Comparison of ENCODE assay signal across 24 mouse cellular contexts in the genomic region with DNA sequence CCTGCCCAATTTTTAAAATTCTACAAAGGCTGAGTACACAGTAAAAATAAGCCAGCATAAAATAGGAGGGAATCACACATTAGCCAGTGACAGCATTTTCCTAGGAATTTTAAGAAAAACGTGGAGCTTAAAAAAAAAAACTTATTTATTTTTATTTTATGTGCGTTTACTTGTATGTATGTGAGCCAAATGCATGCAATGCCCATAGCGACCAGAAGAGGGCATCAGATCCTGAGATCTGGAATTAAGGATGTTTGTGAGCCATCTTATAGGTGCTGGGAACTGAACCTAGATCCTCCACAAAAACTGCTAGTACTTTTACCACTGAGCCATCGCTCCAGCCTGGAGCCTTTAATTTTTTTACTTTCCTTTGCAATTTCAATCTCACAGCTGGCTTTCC. TPM values are rescaled to one million over a fixed set of nuclear protein-coding genes. Genes with fewer than 3 reads are reported as not detected.
A peak's percentile ranks its signal among the peaks of the same experiment; 100 is the strongest.
DNase-seq lines count a peak whose midpoint lies in the region; ATAC-seq and TF ChIP-seq lines count a peak whose summit lies in the region.
"Had no signal": no experiment of that assay in that cellular context is flagged by ENCODE, and none has a peak within 500 bp of the region (broad histone marks: within the 10 kb centered on the region; RNA-seq: fewer than 3 reads in every experiment).

No protein-coding gene starts in this region.

- TF ChIP-seq EP300 in lung, postnatal 0 days (IDR thresholded peaks at IDR 0.05): no peak
- TF ChIP-seq EP300 in MEL (IDR thresholded peaks at IDR 0.05; ENCODE audit: low read depth in 1 of 2, low read length in 2 of 2): no peak
- TF ChIP-seq EP300 in liver, postnatal 0 days (IDR thresholded peaks at IDR 0.05; ENCODE audit: low read depth): no peak

- H3K36me3 ChIP-seq in intestine, postnatal 0 days (ENCODE audit: control insufficient read depth, insufficient read depth): no peaks in the 10 kb centered on the region
- no peaks in the 10 kb centered on the region for H3K36me3 ChIP-seq in intestine, embryonic 15.5 days
- H3K36me3 ChIP-seq in lung, postnatal 0 days (ENCODE audit: insufficient read depth, low read length): no peaks in the 10 kb centered on the region
- H3K36me3 ChIP-seq in MEL (ENCODE audit: control insufficient read depth in 1 of 2, insufficient read depth in 2 of 2, low read length in 2 of 2): no peaks in the 10 kb centered on the region
- H3K36me3 ChIP-seq in liver, postnatal 0 days (replicated peaks; ENCODE audit: insufficient read depth, low read length): no peaks in the 10 kb centered on the region
- H3K36me3 ChIP-seq: embryonic facial prominence, embryonic 15.5 days; heart, embryonic 15.5 days; limb, embryonic 13.5 days; midbrain, embryonic 10.5 days; neural tube, embryonic 12.5 days had no signal

- WGBS in intestine, postnatal 0 days: 74% methylated on average over 4 of the region's 4 CpGs
- WGBS in intestine, embryonic 15.5 days: 69% methylated on average over 4 of the region's 4 CpGs
- 70% methylated on average over 4 of the region's 4 CpGs for WGBS in lung, postnatal 0 days
- 63% methylated on average over 4 of the region's 4 CpGs for WGBS in liver, postnatal 0 days (ENCODE audit: insufficient replicate concordance)

- no peak overlapping the region for H3K27ac ChIP-seq in intestine, postnatal 0 days (ENCODE audit: low read depth, low read length)
- H3K27ac ChIP-seq in intestine, embryonic 15.5 days: no peak overlapping the region
- H3K27ac ChIP-seq in lung, postnatal 0 days (ENCODE audit: low read length): no peak overlapping the region
- no peak overlapping the region for H3K27ac ChIP-seq in MEL (ENCODE audit: control insufficient read depth, low read depth, low read length)
- H3K27ac ChIP-seq in liver, postnatal 0 days (ENCODE audit: low read depth): no peak overlapping the region
- H3K27ac ChIP-seq: embryonic facial prominence, embryonic 15.5 days; heart, embryonic 15.5 days; limb, embryonic 13.5 days; macrophage; midbrain, embryonic 10.5 days; neural tube, embryonic 12.5 days had no signal

- no peak overlapping the region for H3K9ac ChIP-seq in intestine, postnatal 0 days (ENCODE audit: low read depth, low read length)
- H3K9ac ChIP-seq in intestine, embryonic 15.5 days: no peak overlapping the region
- H3K9ac ChIP-seq in lung, postnatal 0 days (replicated peaks; ENCODE audit: low read depth): no peak overlapping the region
- H3K9ac ChIP-seq in MEL (ENCODE audit: control insufficient read depth, low read depth, low read length, poor library complexity, severe bottlenecking): no peak overlapping the region
- no peak overlapping the region for H3K9ac ChIP-seq in liver, postnatal 0 days (replicated peaks)
- H3K9ac ChIP-seq: embryonic facial prominence, embryonic 15.5 days; heart, embryonic 15.5 days; limb, embryonic 13.5 days; neural tube, embryonic 12.5 days had no signal

- peak; percentile 26 for TF ChIP-seq RAD21 in MEL (IDR thresholded peaks at IDR 0.05; ENCODE audit: low read depth, low read length)

- no peak for DNase-seq in lung, postnatal 0 days (ENCODE audit: low spot score)
- DNase-seq in lung, postnatal 25 days (ENCODE audit: low spot score): no peak
- DNase-seq in MEL (ENCODE audit: low read depth, low spot score): peak; percentile 40
- DNase-seq in liver, postnatal 0 days: no peak
- DNase-seq in adrenal gland, postnatal 36 days: no peak
- DNase-seq: adrenal gland, adult 8-10 months; cerebellum, adult 11 months; cerebellum, postnatal 14 days; gastrocnemius, postnatal 14 days; heart, adult 18-20 months; kidney, adult 8-10 months; kidney, postnatal 36 days; layer of hippocampus, adult 9-11 months; lung, adult 18-20 months; thymus, postnatal 25 days had no signal

- H3K4me1 ChIP-seq in intestine, postnatal 0 days (replicated peaks; ENCODE audit: control insufficient read depth, insufficient read depth, low read length): no peaks in the 10 kb centered on the region
- H3K4me1 ChIP-seq in intestine, embryonic 15.5 days (replicated peaks): no peaks in the 10 kb centered on the region
- H3K4me1 ChIP-seq in lung, postnatal 0 days (ENCODE audit: insufficient read depth, low read depth, low read length): no peaks in the 10 kb centered on the region
- H3K4me1 ChIP-seq in MEL (ENCODE audit: control insufficient read depth in 1 of 2, insufficient read depth in 2 of 2, low read length in 2 of 2): no peaks in the 10 kb centered on the region
- no peaks in the 10 kb centered on the region for H3K4me1 ChIP-seq in liver, postnatal 0 days (ENCODE audit: insufficient read depth)
- H3K4me1 ChIP-seq: embryonic facial prominence, embryonic 15.5 days; heart, embryonic 15.5 days; limb, embryonic 13.5 days; midbrain, embryonic 10.5 days; neural tube, embryonic 12.5 days had no signal

- H3K4me3 ChIP-seq in intestine, postnatal 0 days (ENCODE audit: low read depth, low read length): no peak overlapping the region
- H3K4me3 ChIP-seq in intestine, embryonic 15.5 days (replicated peaks): no peak overlapping the region
- no peak overlapping the region for H3K4me3 ChIP-seq in lung, postnatal 0 days (ENCODE audit: low read depth, low read length)
- no peak overlapping the region for H3K4me3 ChIP-seq in MEL (ENCODE audit: control insufficient read depth in 1 of 2, insufficient read depth in 1 of 2, low read depth in 2 of 2, low read length in 2 of 2)
- H3K4me3 ChIP-seq in liver, postnatal 0 days (ENCODE audit: low read depth, low read length): no peak overlapping the region
- H3K4me3 ChIP-seq: embryonic facial prominence, embryonic 15.5 days; heart, embryonic 15.5 days; limb, embryonic 13.5 days; midbrain, embryonic 10.5 days; neural tube, embryonic 12.5 days had no signal

- no peaks in the 10 kb centered on the region for H3K79me2 ChIP-seq in MEL (ENCODE audit: control insufficient read depth, insufficient read depth, low read length, poor library complexity)

- ATAC-seq in intestine, postnatal 0 days: no peak
- ATAC-seq in intestine, embryonic 15.5 days: no peak
- no peak for ATAC-seq in lung, postnatal 0 days
- no peak for ATAC-seq in liver, postnatal 0 days
- no peak for ATAC-seq in erythroid progenitor cell, adult 5-6 weeks (replicated peaks; ENCODE audit: low FRiP score, poor library complexity, severe bottlenecking)

- TF ChIP-seq CTCF in intestine, postnatal 0 days (IDR thresholded peaks at IDR 0.05; ENCODE audit: low read depth): peak; percentile 29; the same call in 1 of the 2 replicates
- peak; percentile 38 for TF ChIP-seq CTCF in lung, postnatal 0 days (IDR thresholded peaks at IDR 0.05)
- peak; percentile 26 to 37 (median 33); a peak in 4 of 6 replicates for TF ChIP-seq CTCF in MEL (IDR thresholded peaks at IDR 0.05 in 2 of 3, conservative IDR thresholded peaks at IDR 0.05 in 1 of 3; ENCODE audit: control insufficient read depth in 1 of 3, insufficient read depth in 1 of 3, low read depth in 2 of 3, low read length in 3 of 3, poor library complexity in 1 of 3, severe bottlenecking in 1 of 3)
- peak; percentile 43 for TF ChIP-seq CTCF in liver, postnatal 0 days (IDR thresholded peaks at IDR 0.05; ENCODE audit: low read depth)

- H3K9me3 ChIP-seq in intestine, postnatal 0 days (ENCODE audit: control insufficient read depth): peaks cover 6% of the 10 kb centered on the region; the same call in 1 of the 2 replicates
- H3K9me3 ChIP-seq in intestine, embryonic 15.5 days: no peaks in the 10 kb centered on the region
- no peaks in the 10 kb centered on the region for H3K9me3 ChIP-seq in lung, postnatal 0 days (ENCODE audit: low read length)
- no peaks in the 10 kb centered on the region for H3K9me3 ChIP-seq in MEL (replicated peaks; ENCODE audit: insufficient read depth, low read length)
- H3K9me3 ChIP-seq in liver, postnatal 0 days (ENCODE audit: low read length): peaks cover 6% of the 10 kb centered on the region
- H3K9me3 ChIP-seq: embryonic facial prominence, embryonic 15.5 days; heart, embryonic 15.5 days had no signal

- no peaks in the 10 kb centered on the region for H3K27me3 ChIP-seq in intestine, postnatal 0 days (replicated peaks; ENCODE audit: control insufficient read depth, insufficient read depth, low read length)
- no peaks in the 10 kb centered on the region for H3K27me3 ChIP-seq in intestine, embryonic 15.5 days (replicated peaks)
- no peaks in the 10 kb centered on the region for H3K27me3 ChIP-seq in lung, postnatal 0 days (replicated peaks; ENCODE audit: insufficient read depth, low read length)
- no peaks in the 10 kb centered on the region for H3K27me3 ChIP-seq in MEL (ENCODE audit: control insufficient read depth in 1 of 2, insufficient read depth in 2 of 2, low read length in 2 of 2)
- no peaks in the 10 kb centered on the region for H3K27me3 ChIP-seq in liver, postnatal 0 days (ENCODE audit: insufficient read depth, low read length)
- H3K27me3 ChIP-seq: embryonic facial prominence, embryonic 15.5 days; heart, embryonic 15.5 days; limb, embryonic 13.5 days; neural tube, embryonic 12.5 days had no signal

- no peak overlapping the region for H3K4me2 ChIP-seq in intestine, postnatal 0 days (replicated peaks; ENCODE audit: low read depth)
- H3K4me2 ChIP-seq in intestine, embryonic 15.5 days (replicated peaks): no peak overlapping the region
- H3K4me2 ChIP-seq in lung, postnatal 0 days (replicated peaks; ENCODE audit: low read depth, low read length): no peak overlapping the region
- no peak overlapping the region for H3K4me2 ChIP-seq in liver, postnatal 0 days (ENCODE audit: low read depth, low read length)
- H3K4me2 ChIP-seq: embryonic facial prominence, embryonic 15.5 days; heart, embryonic 15.5 days; limb, embryonic 13.5 days; neural tube, embryonic 12.5 days had no signal

- no peak for TF ChIP-seq POLR2A in MEL (IDR thresholded peaks at IDR 0.05; ENCODE audit: control insufficient read depth in 1 of 2, insufficient read depth in 1 of 2, low read depth in 1 of 2, low read length in 2 of 2, poor library complexity in 1 of 2)

TF ChIP-seq in MEL, 35 proteins besides CTCF, POLR2A, EP300 and RAD21 (continues in another document):
- TF ChIP-seq BHLHE40 (IDR thresholded peaks at IDR 0.05; ENCODE audit: borderline replicate concordance, low read depth, low read length) (no peak), SMC3 (IDR thresholded peaks at IDR 0.05; ENCODE audit: low read depth, low read length) (0 out of 2 replicates have a peak, but pooled peaks have one; percentile 21), TAL1 (IDR thresholded peaks at IDR 0.05; ENCODE audit: low read length) (no peak)

RNA-seq across cellular contexts. Expression of a gene that starts 11.3 kb away (rescaled TPM):
- 0.81 and 0.88 TPM in 2 replicates for polyA plus RNA-seq in intestine, postnatal 0 days (2015; fragmentation: Nextera tagmentation; extraction: Ambion mirVana)
- 1.6 and 2.0 TPM in 2 replicates for polyA plus RNA-seq in intestine, embryonic 15.5 days (2015; fragmentation: Nextera tagmentation; extraction: Ambion mirVana)
- 2.2 and 2.7 TPM in 2 replicates for polyA plus RNA-seq in lung, postnatal 0 days (2015; fragmentation: Nextera tagmentation; extraction: Ambion mirVana)
- total RNA-seq in MEL (2012; rRNA removed): not detected in 2 replicates
- under 1 TPM in 1 of 2 experiments, not detected in 1; 0.03 TPM for polyA plus RNA-seq in MEL (2012; ENCODE audit: insufficient read depth in 1 of 2, insufficient read length in 2 of 2, low read depth in 1 of 2, low replicate concordance in 2 of 2, missing spikeins in 1 of 2)
- 0.11 and 0.12 TPM in 2 replicates for polyA plus RNA-seq in liver, postnatal 0 days (2015; fragmentation: Nextera tagmentation; extraction: Ambion mirVana)
- total RNA-seq in adrenal gland, postnatal 36 days (2021): 10 to 100 TPM; 12.0 to 13.8 TPM
- total RNA-seq in erythroid progenitor cell, adult 5-6 weeks (2015; ENCODE audit: low replicate concordance): 0.42 TPM in 1 of 2 replicates, not detected in the other
- total RNA-seq in erythroid progenitor cell, adult 5-6 weeks (2017; ENCODE audit: low replicate concordance): 0.26 and 0.45 TPM in 2 replicates
- polyA plus RNA-seq: macrophage had no signal
